Mouse (Mus musculus) left cerebral cortex, adult 2 months (tissue): ENCODE results near the gene Mospd3. TPM values are rescaled to one million over a fixed set of nuclear protein-coding genes. Genes with fewer than 3 reads are reported as not detected.
A peak's percentile ranks its signal among the peaks of the same experiment; 100 is the strongest.

Experiments
- DNase-seq, 2 experiments: peaks; one replicate each; pipeline ENCODE4 v3.0.0; 2021 to 2022; ENCODE audit warnings: low spot score in 2 of 2, mixed read lengths in 1 of 2; ENCODE audit errors: extremely low spot score in 1 of 2
- H3K27ac ChIP-seq: fragments of 200-600 bp; 2 replicates; pipeline ENCODE4 v1.8.1; 2022
- H3K4me3 ChIP-seq: fragments of 200-600 bp; 2 replicates; pipeline ENCODE4 v1.8.1; 2022
- CTCF ChIP-seq: fragments of 200-600 bp; IDR thresholded peaks from 2 replicates; pipeline ENCODE4 v1.8.1; 2022; ENCODE audit warnings: antibody characterized with exemption, mild to moderate bottlenecking, moderate library complexity
- intact Hi-C: fragments of 180-260 bp; cut with DNase I; formaldehyde crosslinking; loops from one replicate; pipeline ENCODE4 v1.15.1; 2025
- total RNA-seq, 2 experiments: library from RNA; stranded (reverse); gene quantifications; 2 replicates each; pipeline ENCODE4 v1.2.3; 2021

The Mospd3 gene
- total RNA-seq, 2 experiments from 2014 or later: 19.9 to 25.1 TPM

GRCm38 (mm10) chr5:137613550-137613949, 12.7 kb upstream of the Mospd3 start, which contains the start of gene Pcolce:
Gene Pcolce, minus strand, starts transcription at chr5:137613784.
- intact Hi-C loops: no loop called here
- no peak for DNase-seq
- Histone ChIP-seq H3K4me3 (no peak within 1 kb of the TSS), H3K27ac (no peak within 1 kb of the TSS)
- no peak for TF ChIP-seq CTCF

- intact Hi-C loops: no loop called here
- no peak for DNase-seq
- H3K27ac ChIP-seq: no peak overlapping the region
- no peak for TF ChIP-seq CTCF
- no peak overlapping the region for H3K4me3 ChIP-seq
Observed at GRCm38 (mm10) chr5:137613076-137613475, 12.2 kb upstream of the Mospd3 start.

- Histone ChIP-seq H3K27ac (no peak overlapping the region), H3K4me3 (no peak overlapping the region)
- DNase-seq: no peak
- no peak for TF ChIP-seq CTCF
- intact Hi-C loops: no loop called here
Observed at GRCm38 (mm10) chr5:137611245-137611602, 10.4 kb upstream of the Mospd3 start.

GRCm38 (mm10) chr5:137610548-137611244, 9.8 kb upstream of the Mospd3 start:
- H3K27ac ChIP-seq: no peak overlapping the region
- no peak overlapping the region for H3K4me3 ChIP-seq
- TF ChIP-seq CTCF: no peak
- DNase-seq: no peak
- intact Hi-C loops: no loop called here

GRCm38 (mm10) chr5:137610056-137610455, 9.2 kb upstream of the Mospd3 start:
- Histone ChIP-seq H3K4me3 (no peak overlapping the region), H3K27ac (no peak overlapping the region)
- intact Hi-C loops: no loop called here
- no peak for DNase-seq
- TF ChIP-seq CTCF: no peak

GRCm38 (mm10) chr5:137609292-137609691, 8.4 kb upstream of the Mospd3 start:
- Histone ChIP-seq H3K27ac (no peak overlapping the region), H3K4me3 (no peak overlapping the region)
- DNase-seq: no peak
- intact Hi-C loops: loop anchor here (10.0 kb wide), 1 partner anchor 624 kb away; the partner anchor contains the start of genes Plod3 and Znhit1
- no peak for TF ChIP-seq CTCF

- Histone ChIP-seq H3K4me3 (no peak overlapping the region), H3K27ac (no peak overlapping the region)
- no peak for TF ChIP-seq CTCF
- DNase-seq: no peak
- intact Hi-C loops: loop anchor here (10.0 kb wide), 1 partner anchor 624 kb away; the partner anchor contains the start of genes Plod3 and Znhit1
Observed at GRCm38 (mm10) chr5:137608654-137609190, 7.9 kb upstream of the Mospd3 start.

- intact Hi-C loops: loop anchor here (10.0 kb wide), 1 partner anchor 623 kb away; the partner anchor contains the start of genes Plod3 and Znhit1
- TF ChIP-seq CTCF: no peak
- no peak overlapping the region for H3K27ac ChIP-seq
- H3K4me3 ChIP-seq: no peak overlapping the region
- no peak for DNase-seq
Observed at GRCm38 (mm10) chr5:137607860-137608653, 7.2 kb upstream of the Mospd3 start.

- Histone ChIP-seq H3K4me3 (peak overlapping the region; percentile 84), H3K27ac (peak overlapping the region; percentile 16; the same call in 1 of the 2 replicates)
- intact Hi-C loops: loop anchor here (1.0 to 10.0 kb wide), 2 partner anchors 27 to 617 kb away; partner anchors contain the start of genes Plod3 and Znhit1
- DNase-seq: no peak
- no peak for TF ChIP-seq CTCF
Observed at GRCm38 (mm10) chr5:137601365-137601729, 489 bp upstream of the Mospd3 start.

- intact Hi-C loops: loop anchor here (10.0 kb wide), 1 partner anchor 615 kb away; the partner anchor contains the start of genes Plod3 and Znhit1
- no peak for TF ChIP-seq CTCF
- no peak for DNase-seq
Observed at GRCm38 (mm10) chr5:137600281-137600618, 608 bp downstream of the Mospd3 start.

GRCm38 (mm10) chr5:137599600-137599999, 1.3 kb downstream of the Mospd3 start:
- Histone ChIP-seq H3K27ac (no peak overlapping the region), H3K4me3 (peak overlapping the region; percentile 84)
- DNase-seq: no peak
- TF ChIP-seq CTCF: no peak
- intact Hi-C loops: loop anchor here (10.0 kb wide), 1 partner anchor 265 kb away; the partner anchor contains the start of gene Slc12a9

More at GRCm38 (mm10) chr5:137600281-137600618, 608 bp downstream of the Mospd3 start:
- H3K4me3 ChIP-seq: peak overlapping the region; percentile 84
- H3K27ac ChIP-seq: peak overlapping the region; percentile 94
